Mouse (Mus musculus): ENCODE data around the gene Trank1.
A peak's percentile ranks its signal among the peaks of the same experiment; 100 is the strongest.

The Trank1 gene

DNA sequence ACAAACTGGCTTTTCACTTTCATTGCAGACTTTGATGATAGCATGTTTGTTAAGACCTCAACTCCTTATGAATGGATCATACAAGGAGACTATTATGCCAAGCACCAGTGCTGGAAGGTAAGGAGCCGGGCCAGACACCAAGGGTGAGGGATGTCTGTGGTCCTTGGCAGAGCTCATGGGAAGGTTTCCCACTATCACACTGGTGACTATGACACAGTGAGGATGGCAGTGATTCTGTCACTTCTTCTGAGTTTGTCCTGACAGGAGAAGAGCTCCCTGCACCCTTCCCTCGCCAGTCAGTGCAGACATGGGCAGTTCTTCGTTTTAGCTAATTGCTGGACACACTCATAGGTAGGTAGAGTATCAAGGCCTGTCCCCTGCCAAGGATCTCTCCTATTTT lies 71.5 kb downstream of the Trank1 start:
- DNase-seq, result peak; percentile 48 to 68

DNA sequence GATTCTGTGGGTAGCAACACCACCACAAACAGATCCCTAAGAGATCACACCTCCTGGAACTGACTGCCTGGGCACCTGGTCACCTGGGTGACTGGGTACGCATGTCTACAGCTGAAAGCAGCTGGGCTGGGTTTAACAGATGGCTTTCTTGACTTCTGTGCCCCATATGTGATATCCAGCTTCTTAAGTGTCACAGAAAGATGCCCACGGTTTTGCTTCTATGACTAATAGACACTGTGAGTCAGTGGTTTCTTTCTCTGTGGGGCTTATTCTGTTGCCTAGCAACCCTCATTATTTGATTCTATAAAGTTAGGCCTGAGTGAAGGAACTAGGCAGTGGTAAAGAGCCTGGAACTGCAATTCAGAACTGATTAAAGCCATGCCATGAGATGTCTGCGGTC lies 72.2 kb downstream of the Trank1 start:
- DNase-seq, result no peak

DNA sequence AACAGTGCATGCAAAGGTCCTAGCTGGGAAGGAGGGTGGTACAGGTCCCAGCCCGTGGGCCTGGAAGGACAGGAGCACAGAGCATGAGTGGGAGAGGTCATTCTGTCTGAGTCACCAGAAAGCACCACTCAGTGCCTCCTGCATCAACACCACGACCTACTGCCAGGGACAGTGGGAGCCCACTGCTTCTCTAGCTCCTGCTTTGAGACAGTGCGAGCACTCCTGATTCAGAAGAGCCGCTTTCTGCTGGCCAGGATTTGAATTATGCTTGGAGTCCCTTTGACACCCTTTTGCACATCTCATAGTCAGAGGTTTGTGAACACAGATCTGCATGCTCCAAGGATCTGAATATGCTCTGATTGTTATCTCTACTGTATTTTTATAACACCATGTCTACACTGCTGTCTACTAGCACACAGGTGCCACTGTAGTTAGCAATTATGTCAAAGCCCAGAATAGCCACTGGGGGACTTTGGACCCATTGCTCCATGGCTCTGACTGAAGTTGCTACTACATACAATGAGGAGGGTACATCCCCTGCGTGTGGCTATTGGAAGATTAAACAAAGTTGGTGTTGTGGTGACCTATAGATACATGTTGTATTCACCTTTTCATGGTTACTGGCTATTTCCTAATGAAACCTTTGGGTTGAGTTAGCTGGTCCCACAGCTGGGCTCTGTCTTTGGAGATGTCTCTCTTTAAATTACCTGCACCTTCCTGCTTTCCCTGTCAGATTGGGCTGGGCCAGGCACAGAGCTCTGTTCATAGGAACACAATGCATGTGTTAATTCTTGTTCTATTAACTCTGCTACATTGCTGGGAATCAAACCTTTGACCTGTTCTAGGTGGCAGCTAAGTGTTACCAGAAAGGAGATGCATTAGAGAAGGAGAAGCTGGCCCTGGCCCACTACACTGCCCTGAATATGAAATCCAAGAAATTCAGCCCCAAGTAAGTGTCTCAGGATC lies 74.3 kb downstream of the Trank1 start:
- no peak for DNase-seq

DNA sequence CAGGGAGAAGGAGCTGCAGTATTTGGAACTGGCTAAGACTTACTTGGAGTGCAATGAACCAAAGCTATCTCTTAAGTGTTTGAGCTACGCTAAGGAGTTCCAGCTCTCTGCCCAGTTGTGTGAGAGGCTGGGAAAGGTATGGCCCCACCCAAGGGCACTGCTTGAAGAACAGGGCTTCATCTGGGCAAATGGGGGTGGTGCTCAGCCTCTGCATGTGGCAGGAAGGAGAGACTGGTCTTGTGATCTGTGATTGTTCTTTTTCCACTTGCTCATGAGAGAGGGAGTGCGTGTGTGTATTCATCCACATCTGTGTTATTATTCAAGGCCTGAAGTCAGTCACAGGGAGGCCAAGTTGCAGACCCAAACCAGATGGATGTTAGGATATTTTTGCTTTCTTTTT lies 75.0 kb downstream of the Trank1 start:
- DNase-seq, result no peak

DNA sequence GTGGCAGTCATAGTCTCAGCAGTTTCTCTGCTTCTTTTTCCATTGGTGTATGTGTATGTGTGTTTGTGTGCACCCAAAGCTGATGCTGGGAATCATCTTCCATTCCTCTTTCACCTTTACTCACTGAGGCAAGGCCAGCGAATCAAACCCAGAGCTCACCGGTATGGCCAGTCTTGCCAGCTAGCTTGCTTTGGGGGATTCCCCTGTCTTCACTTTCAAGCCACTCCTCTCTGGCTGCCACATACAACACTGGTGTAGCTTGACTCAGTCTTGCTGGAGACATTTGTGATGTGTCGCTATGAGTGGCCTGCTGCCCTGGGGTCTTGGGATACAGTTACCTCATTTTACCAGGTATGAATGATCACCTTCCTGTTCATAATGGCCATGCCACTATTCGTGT lies 76.0 kb downstream of the Trank1 start:
- no peak for DNase-seq

DNA sequence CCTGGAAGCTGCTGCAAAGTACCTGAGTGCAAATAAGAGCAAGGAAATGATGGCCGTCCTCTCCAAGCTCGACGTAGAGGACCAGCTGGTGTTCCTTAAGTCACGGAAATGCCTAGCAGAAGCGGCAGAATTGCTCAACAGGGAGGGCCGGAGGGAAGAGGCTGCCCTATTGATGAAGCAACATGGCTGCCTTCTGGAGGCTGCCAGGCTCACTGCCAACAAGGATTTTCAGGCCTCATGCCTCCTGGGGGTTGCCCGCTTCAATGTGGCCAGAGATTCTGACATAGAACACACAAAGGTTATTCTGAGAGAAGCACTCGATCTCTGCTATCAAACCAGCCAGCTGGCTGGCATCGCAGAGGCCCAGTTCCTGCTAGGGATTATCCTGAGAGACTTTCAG lies 78.5 kb downstream of the Trank1 start:
- peak; percentile 74 to 78 for DNase-seq

DNA sequence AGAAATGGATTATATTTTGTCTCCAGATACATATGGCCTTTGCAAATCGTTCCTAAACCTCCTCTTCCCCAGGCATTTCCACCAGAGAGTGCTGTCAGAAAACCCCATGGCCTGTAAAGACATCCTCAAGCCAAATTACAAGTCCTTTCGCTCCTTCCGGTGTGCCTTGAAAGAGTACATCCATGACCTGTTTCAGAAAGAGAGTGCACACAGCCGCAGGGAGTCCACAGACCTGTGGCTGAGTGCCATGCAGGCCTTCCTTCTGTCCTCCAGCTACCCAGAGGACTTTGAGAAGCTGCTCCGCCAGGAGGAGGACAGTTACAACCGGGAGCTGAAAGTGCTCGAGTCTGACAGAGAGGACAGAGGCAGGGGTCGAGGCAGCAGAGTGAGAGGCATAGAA lies 79.5 kb downstream of the Trank1 start:
- no peak for DNase-seq

DNA sequence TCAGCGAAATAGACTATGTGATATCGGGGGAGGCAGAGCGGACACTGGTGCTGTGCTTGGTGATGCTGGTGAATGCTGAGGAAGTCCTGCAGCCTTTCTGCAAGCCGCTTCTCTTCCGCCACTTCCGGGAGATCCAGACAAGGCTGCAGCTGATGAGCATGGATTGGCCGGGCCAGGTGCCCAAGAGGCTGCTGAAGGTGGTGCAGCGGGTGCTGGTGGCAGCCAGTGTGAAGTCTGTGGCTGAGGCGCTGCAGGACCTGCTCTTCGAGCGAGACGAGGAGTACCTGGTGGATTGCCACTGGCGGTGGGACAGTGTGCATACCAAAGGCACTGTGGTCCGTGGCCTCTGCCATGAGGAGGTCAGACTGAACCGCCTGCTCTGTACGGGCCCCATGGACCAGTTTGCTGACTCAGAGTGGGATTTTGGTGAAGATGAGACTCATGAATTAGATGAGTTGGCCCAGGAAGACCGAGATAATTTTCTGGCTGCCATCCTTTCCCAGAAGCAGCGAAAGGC lies 80.4 kb downstream of the Trank1 start:
- no peak for DNase-seq

DNA sequence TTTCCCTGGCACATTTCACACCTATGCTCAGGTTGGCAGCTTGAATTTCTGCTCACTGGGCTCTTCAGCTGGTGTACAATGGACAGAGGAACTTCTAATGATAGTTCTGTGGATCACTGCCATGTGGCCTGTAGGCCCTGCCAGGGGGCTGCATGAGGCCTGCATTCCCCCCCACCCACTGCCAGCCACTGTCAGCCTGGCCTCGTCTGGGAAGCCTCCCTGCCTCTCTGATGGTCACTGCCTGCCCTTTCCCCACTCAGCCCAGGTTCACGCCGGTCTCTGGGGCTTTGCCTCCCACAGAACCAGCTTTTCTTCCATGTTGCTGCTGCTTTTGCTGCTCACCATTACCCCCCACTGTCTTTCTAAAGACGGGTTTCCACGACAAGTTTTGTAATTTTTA lies 83.7 kb downstream of the Trank1 start:
- DNase-seq, result peak in 1 of 2 experiments; percentile 31

DNA sequence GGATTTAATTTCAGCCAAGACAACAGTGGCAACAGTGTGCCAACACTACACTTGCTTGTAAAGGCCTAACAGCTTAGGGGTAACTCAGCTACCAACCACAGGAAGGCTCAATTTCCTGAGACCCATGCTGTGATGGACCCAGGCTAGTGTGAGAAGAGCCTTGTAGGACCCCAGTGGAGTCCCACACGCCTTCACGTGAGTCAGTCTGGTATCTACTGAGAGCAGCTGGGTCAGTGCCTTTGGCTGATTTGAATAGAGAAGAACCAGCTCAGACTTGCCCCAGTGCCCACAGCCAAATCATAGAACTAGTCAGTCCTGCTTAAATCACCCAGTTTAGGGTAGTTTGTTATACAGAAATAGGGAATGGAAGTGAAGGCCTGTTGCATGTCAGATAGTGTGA lies 86.5 kb downstream of the Trank1 start:
- DNase-seq, result no peak

DNA sequence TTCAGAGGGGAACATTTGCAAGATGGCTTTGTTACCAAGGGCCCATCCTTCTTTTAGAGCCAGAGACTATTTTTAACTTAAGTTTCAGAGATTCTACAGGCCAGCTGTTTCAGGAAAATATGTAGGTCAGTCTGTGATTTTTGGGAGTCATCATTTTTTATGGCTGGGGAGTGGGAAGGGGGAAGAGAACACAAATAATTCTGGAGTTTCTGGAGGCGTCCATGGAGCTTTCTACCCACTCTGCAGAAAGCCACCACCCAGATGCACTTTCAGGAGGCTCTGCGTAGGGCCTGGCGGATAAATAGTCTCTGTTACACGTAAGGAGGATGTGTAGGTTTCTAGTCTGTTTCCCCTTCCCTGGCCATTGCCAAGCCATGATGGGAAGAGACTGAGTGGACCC lies 88.5 kb downstream of the Trank1 start:
- no peak for DNase-seq

DNA sequence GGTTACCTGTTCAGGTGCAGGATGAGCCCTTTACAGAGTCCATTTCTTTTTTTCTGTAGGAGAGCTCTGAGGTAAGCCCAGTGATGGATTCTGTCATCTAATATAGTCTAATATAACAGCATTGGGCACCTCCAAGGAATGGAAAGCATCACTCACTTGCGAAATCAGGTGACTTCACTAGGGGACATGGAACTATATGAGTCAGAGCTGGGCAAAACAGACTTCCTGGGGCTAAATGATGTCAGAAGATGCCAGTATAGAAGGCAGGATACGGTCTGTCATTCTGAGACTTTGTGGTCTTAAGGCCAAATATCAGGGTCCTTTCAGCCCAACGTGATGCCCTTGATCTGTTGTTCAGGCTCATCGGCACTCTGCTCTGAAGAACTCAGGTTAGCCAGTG lies 91.6 kb downstream of the Trank1 start:
- DNase-seq, result no peak

DNA sequence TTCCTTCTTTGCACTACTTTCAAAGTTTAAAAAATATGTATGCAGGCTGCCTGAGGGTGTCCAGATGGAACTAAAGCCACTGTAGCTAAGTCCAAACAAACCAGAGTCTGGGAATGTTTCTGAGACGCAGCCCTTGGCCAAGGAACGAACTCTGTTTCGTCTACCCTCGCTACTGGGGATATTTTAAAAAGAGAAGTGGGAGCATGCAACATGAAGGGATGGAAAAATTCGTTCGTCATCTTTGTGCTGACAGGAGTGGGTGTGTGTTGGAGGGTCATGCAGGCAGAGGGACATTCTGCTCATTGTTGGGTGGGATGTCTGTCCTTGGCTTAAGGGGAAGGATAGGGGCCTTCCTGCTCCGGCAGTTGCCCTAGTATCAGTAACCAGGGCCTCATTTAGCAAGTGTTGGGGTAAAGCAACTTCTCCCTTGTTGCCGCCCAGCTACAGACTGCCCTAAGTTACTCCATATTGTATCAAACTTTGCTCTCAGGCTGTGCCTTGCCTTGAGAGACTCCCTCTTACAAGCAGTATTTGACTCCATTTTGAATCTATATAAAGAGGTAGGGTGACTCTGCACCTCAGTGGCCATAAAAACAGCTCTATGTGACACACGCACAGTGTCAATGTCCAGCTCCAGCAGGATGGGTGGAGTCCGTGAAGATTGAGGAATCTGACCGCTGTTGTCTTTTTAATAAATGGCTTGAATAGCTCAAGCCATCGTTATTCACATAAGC lies 93.0 kb downstream of the Trank1 start:
- DNase-seq, result no peak

DNA sequence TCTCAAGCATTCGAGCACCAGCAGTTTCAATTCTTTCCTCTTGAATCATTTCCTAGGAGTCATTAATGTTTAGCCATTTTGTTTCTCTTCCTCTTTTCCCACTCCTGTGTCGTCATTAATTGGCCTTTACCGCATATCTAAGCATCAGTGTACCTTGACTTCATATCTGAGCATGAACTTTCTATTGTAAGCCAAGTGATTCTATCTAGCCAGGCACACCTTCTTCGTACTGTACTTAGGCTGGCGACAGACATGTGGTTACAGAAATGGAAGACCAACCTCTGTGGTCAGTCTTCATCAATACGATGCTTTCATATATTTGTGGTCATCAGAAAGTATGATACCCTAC lies 93.5 kb downstream of the Trank1 start:
- DNase-seq, result no peak

DNA sequence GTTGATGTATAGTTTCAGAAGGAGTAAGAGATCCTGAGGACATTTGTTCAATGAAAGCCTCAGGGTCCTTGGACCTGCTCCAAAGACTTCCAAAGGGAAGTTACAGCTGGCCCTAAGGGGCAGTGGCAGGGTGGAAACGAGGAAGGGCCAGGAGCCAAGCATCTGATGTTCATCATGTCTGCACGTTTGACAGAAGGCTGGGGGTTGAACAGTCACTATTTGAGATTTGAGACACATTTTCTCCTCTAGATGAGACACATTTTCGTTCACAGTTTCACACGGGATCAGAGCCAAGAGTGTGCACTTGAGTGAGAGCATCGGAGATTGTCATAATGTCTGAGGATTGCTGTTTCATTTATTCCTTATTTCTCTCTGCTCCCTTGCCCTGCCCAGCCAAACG lies 96.5 kb downstream of the Trank1 start:
- peak; percentile 46 to 50 for DNase-seq

DNA sequence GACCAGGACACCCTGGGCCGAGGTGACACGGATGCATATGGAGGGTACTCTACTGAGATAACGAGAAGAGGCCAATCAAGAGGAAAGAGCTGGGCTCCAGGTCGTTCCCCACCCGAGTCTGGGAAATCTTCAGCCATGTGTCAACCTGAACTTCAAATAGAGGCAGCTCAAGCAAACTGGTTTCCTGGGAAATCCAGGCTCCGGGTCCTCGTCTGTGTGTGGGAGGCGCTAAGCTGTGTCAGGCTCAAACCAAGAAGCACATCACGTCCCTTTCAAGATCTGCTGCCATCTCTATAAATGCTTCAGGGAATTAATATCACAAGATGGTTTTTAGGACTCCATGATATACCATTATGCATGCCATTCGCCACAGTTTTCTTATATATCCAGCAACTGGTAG lies 96.9 kb downstream of the Trank1 start:
- DNase-seq, result no peak

DNA sequence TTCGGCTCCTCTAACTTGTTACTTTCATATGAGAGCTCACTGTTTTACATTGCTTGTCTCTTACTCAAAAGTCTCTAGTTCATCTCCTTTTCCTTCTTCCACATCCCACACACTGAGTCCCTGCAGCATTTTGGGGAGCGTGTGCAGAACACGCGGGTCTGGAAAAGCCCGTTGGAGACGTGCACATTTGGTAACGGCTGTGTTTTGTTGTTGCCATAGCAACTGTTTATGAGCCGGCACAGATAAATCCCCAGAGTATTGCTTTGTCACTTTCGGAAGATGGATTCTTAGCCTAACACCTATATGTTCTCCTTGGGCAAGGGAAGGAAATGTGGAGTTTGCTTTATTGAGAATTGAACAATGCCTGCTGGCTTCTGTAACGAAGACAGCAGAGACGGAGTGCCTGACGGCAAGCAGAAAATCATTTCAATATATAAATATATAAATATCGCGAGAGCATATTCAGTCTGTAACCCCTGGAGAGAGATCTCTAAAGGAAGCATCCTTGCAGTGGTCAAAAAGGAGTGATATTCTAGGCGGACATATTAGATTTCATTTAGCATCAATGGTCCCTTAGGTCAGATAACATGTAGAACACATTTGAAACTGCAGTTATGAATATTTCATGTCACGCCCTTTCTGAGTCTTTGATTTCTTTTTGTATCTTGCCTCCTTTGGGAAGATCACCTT lies 101.1 kb downstream of the Trank1 start:
- DNase-seq, result peak; percentile 32 to 38

DNA sequence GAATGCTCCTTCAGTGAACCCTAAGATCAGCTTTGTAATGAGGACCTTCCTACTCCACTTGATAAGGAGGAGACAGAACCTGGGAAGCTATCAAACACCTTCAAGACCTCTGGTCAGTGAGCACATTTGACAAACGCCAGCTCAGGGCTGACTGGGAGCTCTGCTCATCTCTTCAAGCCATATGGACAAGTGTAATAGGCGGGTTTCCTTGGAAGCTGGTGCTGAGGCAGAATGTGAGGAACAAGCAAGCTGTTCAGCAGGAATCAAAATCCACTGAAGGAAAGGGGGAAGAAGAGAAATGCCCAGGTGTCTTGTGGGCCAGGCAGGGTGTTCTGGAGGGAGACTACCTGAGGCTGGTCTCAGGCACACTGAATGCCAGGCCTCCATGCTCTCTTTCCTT lies 110.3 kb downstream of the Trank1 start:
- DNase-seq, result no peak

DNA sequence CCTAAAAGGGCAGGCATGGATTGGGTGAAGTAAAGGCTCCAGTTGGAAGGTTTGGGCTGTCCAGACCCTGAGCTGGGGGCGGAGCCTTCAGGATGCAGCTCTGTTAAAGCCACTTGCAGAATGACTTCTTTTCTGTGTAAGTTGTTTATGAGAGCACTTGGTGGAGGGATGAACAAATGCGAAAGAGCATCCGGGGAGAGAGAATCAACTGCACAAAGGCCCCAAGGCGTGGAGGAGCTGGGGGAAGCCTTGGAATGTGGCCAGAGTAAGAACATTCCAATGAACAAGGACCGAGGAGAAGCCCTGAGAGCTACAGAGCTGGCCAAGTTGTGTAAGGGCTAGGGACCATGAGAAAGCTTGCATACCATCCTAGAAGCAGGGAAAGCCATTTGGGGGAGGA lies 111.0 kb downstream of the Trank1 start:
- no peak for DNase-seq

DNA sequence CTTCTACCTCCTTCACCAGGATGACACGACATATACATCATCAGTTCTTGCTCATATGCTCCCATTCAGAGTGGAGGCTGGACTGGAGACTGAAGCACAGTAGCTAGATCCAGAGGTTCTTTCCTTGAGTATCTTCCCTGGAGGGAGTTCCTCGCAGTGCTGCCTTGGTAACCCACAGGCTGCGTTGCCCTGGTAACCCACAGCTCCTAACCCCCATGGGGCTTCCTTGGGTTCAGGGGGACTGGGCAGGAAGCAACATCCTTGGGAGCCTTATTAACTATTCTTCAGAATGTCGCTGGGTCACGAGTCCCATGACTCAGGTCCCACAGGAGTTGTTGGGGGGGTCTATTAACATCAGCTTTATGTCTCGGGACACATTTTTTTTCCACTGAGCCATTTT lies 113.6 kb downstream of the Trank1 start:
- no peak for DNase-seq

DNA sequence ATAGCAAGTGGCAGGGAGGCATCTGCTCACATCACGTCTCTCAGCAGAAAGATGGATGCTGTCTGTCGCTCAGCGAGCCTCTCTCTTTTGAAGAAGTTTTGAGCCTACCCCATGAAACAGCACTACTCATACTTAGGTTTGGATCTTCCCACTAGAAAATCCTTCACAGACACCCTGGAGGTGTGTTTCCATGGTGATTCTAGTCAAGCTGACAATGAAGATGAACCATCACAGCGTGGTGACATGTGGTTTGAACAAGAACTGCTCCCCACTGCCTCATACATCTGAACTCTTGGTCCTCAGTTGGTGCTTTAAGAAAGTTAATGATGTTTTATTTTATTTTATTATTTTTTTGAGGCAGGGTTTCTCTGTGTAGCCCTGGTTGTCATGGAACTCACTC lies 114.4 kb downstream of the Trank1 start:
- no peak for DNase-seq

DNA sequence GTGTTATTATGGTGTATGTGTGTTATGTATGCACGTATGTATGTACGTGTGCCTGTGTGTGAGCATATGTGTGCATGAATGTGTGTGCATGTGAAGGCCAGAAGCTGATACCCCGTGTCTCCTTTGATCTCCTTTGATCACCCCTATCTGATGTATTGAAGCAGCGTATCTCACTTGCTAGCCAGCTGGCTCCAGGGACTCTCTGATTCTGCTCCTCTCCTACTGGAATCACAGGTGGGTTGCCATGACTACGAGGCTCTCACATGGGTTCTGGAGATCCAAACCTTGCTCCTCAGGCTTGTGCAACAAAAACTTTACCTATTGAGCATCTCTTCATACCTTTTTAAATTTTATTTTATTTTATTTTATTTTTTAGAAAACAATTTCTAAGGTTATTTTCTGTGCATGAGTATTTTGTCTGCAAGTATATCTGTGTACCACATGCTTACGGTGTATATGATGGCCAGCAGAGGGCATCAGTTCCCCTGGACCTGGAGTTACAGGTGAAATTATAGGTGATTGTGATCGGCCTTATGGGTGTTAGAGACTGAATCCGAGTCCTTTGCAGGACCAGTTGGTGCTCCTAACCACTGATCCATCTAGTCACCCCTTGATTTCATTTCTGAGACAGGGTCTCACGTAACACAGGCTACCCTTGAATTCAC lies 116.5 kb downstream of the Trank1 start:
- DNase-seq, result peak; percentile 25 to 27
